Mouse (Mus musculus) megakaryocyte, embryonic 14.5 days (primary cell): ENCODE results near the gene Comtd1.

ENCODE experiments used
- FLI1 ChIP-seq: IDR thresholded peaks from 2 replicates; pipeline ENCODE4 v1.6.1; 2012; ENCODE audit warnings: low read length, inconsistent platforms, mixed read lengths
- GATA1 ChIP-seq: IDR thresholded peaks from 3 replicates; pipeline ENCODE4 v1.6.1; 2012; ENCODE audit warnings: mixed read lengths, low read length, inconsistent platforms, borderline replicate concordance

DNA sequence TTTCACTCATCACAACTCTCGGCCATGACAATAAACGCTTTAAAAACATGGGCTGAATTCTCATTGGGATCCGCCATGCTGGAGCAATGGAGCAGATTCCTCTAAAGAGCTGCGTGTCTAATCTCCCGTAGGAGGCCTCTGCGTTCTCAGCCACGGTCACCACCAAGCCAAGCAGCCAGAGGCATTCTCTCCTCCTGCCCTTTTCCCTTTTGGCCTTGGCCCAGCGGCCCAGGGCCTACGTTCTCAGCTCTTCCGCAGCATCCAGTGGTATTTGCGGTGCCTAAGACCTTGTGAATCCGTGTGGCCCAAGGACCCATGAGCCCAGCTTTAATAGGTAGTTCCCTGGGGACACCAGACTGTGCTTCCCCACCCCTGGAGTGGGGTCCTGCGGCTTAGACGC, 8.1 kb upstream of the Comtd1 start:
- no peak for TF ChIP-seq GATA1
- no peak for TF ChIP-seq FLI1
